Mouse (Mus musculus) lung, postnatal 25 days (tissue): ENCODE results near the gene Papss2.

Experiments used
- DNase-seq: peaks from one replicate; pipeline ENCODE4 v3.0.0; 2022; ENCODE audit warnings: low spot score

The Papss2 gene

DNA sequence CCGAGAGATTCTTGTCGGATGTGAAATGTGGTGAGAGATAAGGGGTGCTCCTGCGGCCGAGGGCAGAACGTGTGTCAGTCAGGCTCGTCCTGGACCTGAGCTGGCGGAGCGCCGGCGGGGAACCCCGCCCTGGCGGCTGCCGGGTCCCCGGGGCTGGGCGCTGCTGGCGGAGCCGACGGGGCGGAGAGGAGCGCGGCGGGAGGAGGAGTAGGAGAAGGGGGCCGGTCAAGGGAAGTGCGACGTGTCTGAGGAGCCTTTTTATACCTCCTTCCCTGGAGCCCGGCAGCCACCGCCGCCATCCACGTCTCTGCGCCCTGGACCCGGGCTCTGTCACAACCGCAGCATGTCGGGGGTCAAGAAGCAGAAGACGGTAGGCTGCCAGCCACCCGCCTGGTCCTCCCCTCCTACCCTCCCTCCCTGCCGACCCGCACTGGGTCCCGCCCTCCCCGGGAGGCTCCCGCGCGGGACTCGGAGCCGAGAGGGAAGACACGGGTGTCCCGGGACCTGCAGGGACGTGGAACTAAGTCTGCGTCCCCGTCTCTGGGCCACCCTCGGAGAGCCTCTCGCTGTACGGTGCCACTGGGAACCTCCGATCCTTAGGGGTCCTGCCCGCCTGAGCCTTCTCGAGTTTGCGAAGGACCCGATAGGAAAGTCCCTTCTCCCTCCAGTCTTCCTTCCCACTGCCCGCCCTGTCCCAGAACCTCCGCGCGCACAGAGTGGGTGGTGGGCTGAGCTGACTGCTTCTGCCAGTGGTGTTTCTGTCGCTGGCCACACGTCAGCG, at the start of gene Papss2:
TSS of gene Papss2 (plus strand) at position 285 of the 781 bp plus-strand sequence.
- peak; percentile 59 for DNase-seq

DNA sequence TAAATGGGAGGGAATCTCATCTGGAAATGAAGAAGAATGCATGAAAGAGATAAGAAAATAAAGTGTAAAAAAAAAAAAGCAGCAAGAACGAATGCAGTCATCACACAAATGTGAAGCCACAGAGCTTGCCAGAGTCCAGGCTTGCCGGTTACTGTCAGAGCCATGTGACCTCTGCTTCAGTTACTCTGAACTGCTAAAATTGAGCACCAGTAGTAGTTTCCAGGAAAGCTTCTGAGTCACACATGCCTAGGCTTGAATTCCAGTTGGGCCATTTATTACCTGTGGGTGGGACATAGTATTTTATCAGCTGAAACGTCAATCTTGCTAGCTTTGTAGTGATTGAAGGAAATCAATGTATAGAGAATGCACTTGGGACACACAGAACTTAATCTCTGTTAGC, 48.2 kb upstream of the Papss2 start:
- no peak for DNase-seq

DNA sequence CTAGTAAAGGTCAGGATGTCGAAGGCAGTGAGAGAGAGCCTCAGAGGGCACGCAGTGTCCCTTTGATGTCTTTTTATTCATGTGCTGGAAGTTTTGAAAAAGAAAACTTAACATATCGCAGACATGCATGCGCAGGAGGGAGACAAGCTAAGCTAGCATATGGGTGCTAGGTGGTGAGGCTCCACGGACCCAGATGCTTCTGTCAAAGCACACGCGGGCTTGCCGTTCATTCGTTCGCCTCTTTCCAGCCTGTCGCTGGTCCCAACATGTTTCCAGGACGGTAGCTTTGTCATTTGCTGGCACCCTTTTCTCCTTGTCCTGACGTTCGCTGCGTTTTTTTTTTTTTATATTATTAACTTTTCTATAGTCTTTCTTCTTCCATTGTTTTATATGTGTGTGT, 47.4 kb upstream of the Papss2 start:
- DNase-seq = no peak

DNA sequence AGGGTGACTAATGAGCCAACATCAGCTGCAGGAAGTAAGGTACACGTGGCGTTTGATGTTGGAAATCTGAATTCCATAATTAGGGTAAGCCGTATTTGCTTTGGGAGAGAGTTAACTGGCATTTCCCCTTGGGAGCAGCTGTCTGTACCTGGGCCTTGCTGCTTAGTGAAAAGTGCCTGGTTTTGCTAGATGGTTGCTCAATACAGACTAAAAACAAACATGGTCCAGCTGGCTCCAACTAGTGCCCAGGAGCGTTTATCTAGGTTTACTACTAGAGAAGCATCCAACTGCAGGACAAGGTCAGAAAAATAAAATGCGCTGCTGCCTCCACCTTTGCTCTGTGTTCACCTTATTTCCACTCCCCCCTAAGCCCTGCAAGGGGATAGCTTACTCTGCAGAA, 45.1 kb upstream of the Papss2 start:
- DNase-seq = no peak

DNA sequence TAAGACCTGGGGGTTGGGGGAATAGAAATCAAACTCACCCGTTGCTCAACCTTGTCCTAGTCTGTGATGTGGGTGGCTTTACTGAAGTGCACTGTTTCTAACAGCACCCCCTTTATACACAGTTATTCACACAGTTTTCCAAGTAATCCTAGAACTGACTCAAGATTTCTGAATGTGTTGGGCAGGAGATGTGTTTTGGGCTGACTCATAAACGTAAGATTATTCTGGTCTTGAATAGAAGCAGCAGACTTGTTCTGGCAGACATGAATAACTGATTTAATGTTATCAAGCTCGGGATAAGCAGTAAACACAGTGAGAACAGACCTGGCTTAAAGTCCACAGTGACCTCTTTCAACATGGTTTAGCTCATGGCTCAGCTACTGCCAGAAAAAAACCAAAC, 44.1 kb upstream of the Papss2 start:
- DNase-seq = peak; percentile 34

DNA sequence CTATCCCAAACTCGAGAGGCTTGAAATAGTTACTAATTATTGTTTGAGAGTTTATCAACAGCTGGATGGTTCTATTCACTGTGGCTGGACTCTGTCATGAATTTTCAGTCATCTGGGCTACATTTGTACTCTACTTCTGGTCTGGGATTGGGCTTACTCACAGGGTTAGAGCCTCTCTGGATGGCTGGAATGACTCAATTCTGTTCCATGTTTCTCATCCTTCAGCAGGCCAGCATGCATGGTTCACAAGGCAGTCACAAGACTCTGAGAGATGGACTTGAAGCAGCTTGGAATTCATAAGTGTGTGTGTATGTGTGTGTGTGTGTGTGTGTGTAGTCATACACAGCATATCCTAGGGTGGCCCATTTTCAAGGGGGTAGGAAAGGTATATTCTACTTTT, 43.5 kb upstream of the Papss2 start:
- no peak for DNase-seq

DNA sequence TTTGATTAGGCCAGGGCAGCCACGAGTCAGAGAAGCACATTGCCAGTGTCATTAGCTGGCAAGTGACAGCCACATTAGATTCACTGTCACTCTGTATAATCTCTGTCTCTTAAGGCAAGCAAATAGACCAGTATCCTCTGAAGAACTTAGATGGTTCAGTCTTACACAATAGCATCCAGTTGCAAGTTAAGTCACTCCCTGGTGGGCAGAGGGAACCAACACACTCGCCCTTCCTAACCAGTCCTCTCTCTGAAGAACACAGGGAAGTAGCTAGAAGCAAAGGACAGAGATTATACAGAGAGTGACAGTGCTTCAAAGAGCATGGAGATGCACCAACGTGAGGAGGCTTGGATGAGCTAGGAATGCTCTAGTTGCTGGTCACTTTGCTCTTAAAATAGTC, 42.3 kb upstream of the Papss2 start:
- no peak for DNase-seq

DNA sequence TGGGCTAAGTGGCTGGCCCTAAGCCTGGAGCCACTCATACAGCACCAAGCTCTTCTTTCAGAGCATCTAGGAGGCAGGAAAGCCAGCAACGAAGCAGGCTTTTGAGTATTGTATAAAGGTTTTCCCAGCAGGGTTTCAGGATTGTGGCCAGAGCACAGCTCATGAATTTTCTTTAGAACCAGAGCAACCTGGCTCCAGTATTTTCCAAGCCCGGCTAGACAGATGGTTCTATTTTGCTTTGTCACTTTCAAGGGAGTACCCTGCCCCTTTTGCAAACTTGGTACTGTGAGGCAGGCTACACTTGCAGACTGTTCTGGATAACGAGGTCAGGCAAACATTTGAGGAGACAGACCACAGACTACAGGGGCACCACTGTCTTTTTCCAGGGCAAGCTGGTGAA, 40.3 kb upstream of the Papss2 start:
- DNase-seq = no peak

DNA sequence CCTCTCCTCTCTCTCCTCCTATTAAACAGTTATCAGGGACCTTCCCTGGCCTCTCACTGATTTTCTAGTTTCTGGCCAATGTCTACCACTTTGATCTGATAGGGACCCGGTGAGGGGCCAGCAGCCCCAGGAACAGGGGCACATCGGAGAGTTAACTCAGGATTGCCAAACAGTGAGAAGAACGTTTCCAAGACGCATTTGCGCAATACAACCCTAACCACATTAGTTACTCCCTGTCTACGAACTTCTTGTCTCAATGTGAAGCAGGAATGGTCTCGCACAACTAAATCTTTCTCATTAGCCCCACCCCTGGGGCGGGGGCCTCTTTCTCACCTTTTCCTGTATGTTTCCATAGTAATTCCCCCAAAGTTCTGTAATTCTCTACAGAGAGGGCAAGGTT, 28.6 kb upstream of the Papss2 start:
- DNase-seq = no peak

DNA sequence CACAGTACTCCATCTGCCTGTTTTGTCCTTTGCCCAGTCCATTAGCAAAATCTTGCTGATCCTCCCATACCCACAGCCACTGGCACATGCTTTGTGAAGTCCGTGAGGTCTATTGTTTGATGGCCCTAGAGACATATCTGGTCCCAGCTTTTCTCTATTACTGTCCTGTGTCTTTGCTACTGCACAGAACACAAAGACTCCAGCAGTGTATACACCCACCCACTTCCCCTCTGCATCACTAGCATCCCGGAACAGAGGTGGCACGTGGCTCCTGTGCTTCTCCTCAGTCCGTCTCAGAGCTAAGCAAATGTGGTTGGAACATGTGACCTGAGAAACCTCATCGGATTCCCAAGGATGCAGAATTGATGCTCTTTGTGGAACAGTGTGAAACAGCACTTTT, 28.1 kb upstream of the Papss2 start:
- DNase-seq = no peak

DNA sequence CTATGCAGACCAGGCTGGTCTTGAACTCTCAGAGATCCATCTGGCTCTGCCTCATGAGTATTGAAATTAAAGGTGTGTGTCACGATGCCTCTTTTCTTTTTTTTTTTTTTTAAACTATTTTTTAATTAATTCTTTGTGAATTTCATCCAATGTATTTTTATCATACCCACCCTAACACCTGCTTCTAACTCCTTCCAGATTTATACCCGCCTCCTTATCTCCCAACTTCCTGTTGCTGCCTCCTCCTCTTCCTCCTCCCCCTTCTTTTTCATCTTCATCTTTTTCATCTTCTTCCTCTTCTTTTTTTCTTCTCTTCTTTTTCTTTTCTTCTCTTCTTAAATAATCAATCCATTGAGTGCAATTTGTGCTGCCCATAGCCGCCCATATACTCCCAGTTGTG, 27.1 kb upstream of the Papss2 start:
- DNase-seq = no peak

DNA sequence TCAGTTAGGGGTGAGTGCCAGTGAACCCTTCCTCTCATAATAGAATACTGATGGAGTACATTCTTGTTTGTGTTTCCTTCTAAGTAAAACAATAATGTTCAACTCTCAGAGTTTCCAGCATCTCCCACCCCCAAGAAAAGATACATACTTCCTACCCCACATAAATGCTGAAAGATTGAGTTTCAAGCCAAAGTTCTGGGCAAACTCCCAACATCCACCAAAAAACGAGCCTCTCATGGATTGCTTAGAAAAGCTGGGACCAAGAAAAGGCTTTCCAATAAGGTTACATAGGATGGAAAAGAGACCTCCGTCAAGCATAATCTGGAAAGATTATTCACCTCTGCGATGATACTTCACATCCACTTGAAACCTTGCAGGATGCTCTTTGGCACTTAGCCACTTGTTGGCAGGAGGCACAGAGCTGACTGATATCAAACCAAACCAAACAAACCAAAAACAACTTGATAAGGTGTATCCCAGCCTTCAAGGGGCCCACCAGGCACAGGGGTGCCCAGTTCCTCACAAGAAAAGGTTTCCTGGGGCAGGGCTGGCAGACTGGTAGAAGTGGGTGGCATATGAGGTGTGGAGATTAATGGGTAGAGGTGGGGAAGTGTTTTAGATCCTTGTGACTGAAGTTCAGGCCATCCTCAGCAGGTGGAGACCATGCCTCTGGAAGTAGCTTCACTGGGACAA, 26.5 kb upstream of the Papss2 start:
- DNase-seq = no peak

DNA sequence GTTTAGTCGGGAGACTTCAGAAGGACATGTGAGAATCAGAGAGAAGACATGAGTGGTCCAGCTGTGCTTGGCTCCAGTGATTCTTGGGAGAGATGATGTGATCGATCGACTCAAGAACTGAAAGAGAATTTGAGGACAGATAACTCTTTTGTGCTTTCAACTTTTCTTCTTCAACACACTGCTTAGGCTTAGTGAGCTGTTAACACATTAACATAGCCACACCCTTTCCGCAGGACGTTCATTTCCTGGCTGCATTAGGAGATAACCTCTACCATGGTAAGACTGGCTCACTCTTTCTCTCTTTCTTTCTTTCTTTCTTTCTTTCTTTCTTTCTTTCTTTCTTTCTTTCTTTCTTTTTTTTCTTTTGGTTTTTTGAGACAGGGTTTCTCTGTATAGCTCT, 25.9 kb upstream of the Papss2 start:
- DNase-seq = no peak

DNA sequence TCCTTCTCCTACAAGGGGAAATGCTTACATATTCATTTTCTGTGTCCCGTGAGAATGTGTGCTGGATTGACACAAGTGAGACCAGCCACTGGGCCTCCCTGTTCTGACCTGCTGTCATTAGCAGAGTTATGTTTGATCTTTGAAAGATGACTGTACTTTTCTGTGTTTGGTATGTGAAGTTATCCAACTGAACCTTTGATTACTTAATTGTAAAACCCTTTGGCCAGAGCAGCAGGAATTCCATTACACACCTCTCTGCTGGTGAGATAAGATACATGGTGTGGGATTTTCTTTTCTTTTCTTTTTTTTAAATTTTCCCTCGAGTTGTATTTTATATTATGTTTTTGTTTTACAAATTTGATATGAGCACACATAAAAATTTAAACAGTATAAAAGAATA, 23.4 kb upstream of the Papss2 start:
- no peak for DNase-seq

DNA sequence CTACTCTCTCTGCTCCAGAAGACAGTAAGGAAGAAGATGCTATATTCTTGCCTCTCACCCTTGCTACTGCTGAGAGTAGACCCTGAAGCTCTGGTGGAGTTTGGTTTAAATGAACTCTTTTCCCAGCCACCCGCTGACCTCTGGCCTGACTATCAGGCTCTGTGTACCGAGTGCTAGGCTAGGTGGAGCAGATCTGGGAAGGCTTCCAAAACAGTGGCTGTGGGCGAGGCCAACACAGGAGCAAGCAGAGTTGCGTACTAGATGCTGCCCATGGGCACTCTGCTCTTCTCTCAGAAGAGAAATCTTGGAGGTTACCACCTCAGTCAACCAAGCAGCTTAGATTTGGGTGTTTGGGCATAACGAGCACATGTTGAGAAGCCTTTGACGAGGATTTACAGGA, 22.3 kb upstream of the Papss2 start:
- no peak for DNase-seq

DNA sequence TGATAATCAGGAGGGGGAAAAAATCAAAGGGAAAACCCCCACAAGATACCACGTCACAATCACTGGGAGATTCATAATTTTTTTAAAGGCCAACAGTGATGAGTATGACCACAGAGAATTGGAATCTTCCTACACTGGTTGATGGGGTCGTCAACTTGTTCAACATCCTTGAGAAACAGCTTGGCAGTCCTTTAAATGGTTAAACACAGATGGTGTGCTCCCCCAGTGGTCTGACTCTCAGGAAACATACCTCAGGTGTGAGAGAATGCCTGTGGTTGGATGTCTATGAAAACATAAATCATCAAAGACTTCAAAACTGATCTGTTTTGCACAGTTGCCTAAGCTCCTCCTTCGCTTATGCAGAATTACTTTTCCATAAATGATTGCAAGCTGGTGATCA, 20.7 kb upstream of the Papss2 start:
- DNase-seq = no peak

DNA sequence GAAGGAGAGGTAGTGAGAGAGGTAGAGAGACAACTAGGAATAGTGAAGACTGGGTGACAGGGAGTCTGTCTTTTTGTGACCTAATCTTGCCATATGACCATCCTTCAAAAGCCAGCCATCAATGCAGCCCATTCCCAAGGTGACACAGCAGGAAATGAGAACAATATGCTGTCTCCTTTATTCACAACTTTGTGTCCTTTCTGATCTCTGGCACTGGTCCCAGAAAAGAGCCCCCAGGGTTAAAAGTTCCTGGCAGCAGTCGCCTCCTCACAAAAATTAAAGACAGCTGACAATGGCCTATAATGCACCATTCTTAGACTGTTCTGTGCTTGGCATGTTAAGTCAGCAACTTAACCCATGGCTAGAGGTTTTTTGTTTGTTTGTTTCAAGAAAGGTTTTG, 17.8 kb upstream of the Papss2 start:
- DNase-seq = no peak

DNA sequence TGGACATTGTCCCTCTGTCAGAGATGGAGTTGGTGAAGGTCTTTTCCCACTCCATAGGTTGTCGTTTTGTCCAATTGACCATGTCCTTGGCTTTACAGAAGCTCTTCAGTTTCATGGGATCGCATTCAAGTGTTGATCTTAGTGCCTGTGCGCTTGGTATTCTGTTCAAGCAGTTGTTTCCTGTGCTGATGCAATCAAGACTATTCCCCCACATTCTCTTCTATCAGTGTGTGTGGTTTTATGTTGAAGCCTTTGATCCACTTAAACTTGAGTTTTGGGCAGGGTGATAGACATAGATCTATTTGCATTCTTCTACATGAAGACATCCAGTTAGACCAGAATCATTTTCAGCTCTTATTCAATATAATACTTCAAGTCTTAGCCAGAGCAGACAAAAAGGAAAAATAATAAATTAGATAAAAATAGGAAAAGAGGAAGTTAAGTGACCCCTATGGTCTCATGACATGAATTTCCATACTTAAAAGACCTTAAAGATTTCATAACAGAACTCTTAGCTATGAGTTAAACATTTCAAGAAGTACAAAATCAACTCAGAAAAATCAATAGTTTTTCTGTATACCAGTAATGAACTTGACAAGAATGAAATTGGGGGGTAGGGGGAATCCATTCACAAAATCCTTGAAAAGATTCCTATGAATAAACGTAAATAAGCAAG, 12.4 kb upstream of the Papss2 start:
- no peak for DNase-seq

DNA sequence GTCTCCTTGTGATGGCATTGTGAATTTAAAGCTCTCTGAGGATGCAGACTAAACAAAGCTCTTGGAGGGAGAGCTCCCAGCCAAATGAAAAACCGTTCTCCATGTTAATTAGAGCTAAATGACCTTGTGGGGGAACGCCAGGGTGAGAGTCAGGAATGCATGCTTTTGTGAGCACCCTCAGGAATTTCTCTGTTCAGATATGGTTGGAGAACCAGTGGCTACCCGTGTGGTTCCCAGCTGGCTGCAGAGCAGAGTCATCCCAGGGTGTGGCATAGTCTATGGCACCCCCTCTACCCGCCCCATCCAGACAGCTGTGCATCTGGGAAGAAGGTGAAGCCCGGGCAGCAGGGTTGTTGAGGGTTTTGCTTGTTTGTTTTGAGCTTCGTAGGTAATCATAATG, 7.9 kb upstream of the Papss2 start:
- DNase-seq = no peak

DNA sequence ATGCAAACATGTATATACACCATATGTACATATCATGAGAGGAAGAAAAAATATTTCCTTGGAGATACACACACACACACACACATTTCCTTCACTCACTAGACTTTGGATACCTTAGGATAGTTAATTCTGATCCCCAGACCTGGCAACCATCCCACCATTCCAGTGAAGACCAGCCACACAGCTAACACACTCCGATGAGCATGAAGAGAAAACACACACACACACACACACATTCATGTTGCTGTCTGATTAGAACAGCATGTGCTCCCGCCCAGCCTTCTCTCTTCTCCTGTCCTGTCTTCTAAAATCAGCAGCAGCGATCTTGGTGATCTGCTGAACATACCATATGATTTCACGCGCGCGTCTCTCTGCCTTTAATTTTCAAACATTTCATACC, 2.8 kb upstream of the Papss2 start:
- DNase-seq = no peak

DNA sequence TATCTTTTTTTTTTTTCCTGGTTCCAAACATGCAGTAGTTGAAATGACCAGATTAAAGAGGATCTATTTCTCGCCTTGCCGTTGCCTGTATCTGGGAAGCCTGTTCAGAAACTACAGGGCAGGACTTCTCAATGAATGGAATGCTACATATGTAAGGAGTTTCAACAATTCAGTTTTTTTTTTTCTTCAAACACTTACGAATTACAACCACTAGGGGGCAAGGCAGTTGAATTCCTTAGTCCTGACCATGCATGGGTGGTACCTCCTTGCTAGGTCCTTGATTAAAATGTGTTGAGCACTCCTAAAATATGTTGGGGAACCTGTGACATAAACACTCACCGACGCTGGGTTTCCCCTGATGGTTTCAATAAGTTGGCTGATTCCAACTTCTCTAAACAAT, 1.7 kb upstream of the Papss2 start:
- peak; percentile 55 for DNase-seq

DNA sequence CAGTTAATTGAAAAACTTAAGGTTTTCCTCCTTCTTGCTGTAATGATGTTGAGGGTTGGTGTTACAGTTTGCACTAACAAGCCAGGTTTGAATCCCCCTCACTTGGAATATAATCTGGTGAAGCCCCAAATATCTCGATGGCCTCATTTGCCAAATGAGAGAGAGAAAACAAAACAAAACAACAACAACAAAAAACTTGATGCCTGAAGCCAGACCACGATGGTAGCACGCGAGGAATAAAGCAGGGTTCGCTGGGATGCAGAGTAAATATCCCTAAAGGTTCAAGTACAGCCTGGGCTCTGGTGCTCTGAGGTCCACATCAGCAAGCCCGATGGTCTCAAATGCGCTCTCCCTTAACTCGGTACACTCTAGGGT, 472 bp upstream of the Papss2 start:
- DNase-seq = no peak

DNA sequence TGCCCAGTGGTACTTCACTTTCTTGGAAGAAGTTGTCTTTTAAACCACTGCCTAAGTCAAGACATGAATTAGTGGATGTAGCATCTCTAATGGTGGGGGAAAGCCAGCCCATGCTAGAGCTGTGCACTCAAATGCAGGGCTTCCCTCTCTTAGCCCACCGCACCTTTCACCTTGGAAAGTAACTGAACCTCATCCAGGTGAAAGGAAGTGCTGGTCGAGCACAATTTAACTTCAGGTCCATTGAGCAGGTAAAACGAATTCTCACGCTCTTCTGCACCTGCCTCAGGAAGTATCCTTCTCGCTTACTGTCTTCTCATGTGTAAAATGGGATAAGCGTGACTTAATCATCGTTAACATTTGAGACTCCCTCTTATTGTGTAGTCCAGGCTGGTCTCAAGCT, 3.4 kb downstream of the Papss2 start:
- DNase-seq = no peak
